Mouse (Mus musculus) left cerebral cortex, adult 18-20 months (tissue): ENCODE results near the gene Zfp791. TPM values are rescaled to one million over a fixed set of nuclear protein-coding genes. Genes with fewer than 3 reads are reported as not detected.
"Not testable (repeated sequence)": the region's sequence is repeated elsewhere in the genome, so short reads cannot be mapped to it uniquely, and the experiment has no call there.

Source experiments
- DNase-seq, 2 experiments: peaks; one replicate each; pipeline ENCODE4 v3.0.0; 2021 to 2022; ENCODE audit warnings: low spot score in 2 of 2, mixed read lengths in 1 of 2
- total RNA-seq, 2 experiments: library from RNA; stranded (reverse); gene quantifications; 2 replicates each; pipeline ENCODE4 v1.2.3; 2021

The Zfp791 gene
- total RNA-seq, 2 experiments from 2014 or later = 7.8 to 8.8 TPM

- peak; percentile 84 to 89 for DNase-seq
Observed at GRCm38 (mm10) chr8:85083108-85083813, 39.6 kb downstream of the Zfp791 start, which contains the start of gene Man2b1. TSS of gene Man2b1 (plus strand) at chr8:85083270.

GRCm38 (mm10) chr8:85082169-85082568 is 40.7 kb downstream of the Zfp791 start:
- DNase-seq = not testable (repeated sequence)

DNA sequence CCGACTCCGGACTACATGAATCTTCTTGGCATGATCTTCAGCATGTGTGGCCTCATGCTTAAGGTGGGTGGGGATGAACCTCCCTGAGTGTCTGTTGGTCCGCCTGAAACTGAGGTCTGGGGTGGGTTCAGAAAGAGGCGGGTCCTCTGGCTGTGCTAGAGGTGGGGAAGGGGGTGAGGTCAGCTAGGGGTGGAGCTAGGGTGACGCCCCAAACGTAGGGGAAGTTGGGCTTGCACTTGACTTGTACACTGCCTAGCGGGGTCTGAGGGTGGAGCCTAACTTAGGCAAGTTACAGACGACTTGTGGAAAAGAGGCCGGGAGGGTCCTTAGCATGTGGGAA is 41.7 kb downstream of the Zfp791 start, which contains the start of gene Wdr83:
Wdr83 (minus strand) TSS at position 91 of the 340 bp plus-strand sequence.
- no peak for DNase-seq

DNA sequence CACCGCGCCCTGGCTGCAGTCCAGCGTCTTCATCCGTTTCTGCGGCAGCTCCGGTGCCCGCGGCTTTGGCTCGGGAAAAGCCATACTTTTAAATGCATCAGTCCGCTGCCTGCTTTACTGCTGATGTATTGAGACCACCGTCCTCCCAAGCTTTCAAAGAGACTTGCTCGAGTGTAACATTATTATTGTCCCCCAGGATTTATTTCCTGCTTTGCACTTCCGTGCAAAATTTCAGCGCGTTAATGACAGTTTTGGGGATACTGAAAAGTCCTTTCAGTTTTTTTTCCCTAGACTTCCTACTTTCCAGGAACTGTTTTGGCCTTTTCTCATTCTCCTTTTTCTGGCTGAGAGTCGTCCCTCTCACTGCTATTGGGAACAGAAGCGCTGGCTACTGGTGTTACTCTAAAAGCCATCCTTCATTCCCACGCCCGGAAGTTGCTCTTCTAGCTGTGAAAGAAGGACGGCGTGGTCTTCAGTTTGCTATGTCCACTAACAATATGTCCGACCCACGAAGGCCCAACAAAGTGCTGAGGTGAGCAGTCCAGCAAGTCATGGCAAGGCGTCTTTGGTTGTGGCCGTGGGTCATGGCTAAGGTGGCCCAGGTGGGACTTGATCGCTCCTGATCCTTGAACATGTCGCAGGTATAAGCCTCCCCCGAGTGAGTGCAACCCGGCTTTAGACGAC is 42.2 kb downstream of the Zfp791 start, which contains the start of gene Wdr83os:
Wdr83os (plus strand) TSS at position 209 of the 684 bp plus-strand sequence.
- DNase-seq = peak; percentile 43 to 59

- peak in 1 of 2 experiments; percentile 34 for DNase-seq
Observed at GRCm38 (mm10) chr8:85080214-85080531, 42.7 kb downstream of the Zfp791 start.

DNA sequence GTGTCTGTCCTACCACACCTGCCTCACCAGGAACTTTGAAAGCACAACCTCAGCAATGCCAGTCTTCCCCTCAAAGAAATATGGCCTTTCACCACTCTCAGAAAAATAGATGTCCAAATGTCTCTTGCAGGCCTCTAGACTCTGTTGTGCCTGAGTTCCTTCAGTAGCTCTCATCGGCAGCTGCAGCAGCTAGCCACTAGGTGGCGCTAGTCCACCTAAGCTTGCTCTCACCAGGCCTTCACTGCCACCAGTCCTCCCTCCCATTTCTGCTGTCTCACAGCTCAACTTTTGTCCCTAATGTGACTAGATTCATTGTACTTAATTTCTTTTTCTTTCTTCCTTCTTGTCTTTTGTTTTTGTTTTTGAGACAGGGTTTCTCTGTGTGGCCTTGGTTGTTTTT is 45.9 kb downstream of the Zfp791 start:
- peak; percentile 81 to 84 for DNase-seq

DNA sequence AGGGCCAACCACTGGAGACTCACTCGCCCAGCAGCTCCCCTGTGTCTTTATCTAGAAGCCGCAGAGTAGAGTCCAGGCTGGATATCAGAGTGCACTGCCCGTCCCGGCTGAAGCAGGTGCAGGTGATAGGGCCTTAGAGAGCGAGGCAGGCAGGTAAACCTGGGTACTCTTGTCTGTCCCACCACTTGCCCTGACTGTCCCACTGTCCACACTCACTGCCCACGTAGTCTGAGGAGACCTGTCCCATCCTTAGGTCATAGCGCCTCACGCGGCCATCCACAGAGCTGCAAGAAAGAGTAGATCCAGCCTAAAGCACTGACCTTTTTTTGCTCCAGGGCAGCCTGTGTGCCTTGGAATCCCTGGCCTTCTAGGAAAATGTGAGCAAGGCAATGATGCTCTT is 46.9 kb downstream of the Zfp791 start:
- peak in 1 of 2 experiments; percentile 44 for DNase-seq

GRCm38 (mm10) chr8:85074617-85075016 is 48.3 kb downstream of the Zfp791 start:
- DNase-seq = no peak

DNA sequence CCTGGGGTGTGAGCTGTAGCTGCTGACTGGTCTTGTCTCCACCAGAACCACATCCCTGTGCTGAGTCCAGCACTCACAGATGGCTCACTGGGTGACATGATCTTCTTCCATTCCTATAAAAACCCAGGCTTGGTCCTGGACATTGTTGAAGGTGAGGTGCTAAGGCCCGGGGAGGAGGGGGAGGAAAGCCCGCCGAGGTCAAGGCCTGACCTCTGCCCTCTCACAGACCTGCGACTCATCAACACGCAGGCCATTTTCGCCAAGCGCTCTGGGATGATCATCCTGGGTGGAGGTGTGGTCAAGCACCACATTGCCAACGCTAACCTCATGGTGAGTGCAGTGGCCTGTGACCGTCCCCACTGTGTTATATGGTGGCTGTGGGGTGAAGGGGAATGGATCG is 48.7 kb downstream of the Zfp791 start:
- DNase-seq = no peak

DNA sequence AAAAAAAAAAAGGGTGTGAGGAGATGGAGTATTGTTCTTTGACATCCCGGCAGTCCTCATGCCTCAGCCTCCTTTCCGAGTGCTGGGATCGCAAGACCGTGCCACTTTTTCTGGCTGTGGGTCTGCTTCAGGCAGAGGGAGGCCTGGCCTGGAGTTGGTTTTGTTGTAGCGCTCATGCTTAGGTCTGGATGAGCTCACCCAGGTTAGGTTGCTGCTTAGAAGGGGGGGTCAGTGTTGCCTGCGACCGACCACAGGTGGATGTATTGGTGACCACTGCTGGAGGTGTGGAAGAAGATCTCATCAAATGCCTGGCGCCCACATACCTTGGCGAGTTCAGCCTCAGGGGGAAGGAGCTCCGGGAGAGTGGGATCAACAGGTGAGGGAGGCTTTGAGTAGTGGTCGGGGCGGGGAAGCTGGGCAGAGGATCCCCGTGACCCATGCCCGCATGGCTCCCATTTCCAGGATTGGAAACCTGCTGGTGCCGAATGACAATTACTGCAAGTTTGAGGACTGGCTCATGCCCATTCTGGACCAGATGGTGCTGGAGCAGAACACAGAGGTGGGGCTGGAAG is 49.8 kb downstream of the Zfp791 start:
- no peak for DNase-seq

GRCm38 (mm10) chr8:85072364-85072929 is 50.4 kb downstream of the Zfp791 start:
- peak in 1 of 2 experiments; percentile 40 for DNase-seq

DNA sequence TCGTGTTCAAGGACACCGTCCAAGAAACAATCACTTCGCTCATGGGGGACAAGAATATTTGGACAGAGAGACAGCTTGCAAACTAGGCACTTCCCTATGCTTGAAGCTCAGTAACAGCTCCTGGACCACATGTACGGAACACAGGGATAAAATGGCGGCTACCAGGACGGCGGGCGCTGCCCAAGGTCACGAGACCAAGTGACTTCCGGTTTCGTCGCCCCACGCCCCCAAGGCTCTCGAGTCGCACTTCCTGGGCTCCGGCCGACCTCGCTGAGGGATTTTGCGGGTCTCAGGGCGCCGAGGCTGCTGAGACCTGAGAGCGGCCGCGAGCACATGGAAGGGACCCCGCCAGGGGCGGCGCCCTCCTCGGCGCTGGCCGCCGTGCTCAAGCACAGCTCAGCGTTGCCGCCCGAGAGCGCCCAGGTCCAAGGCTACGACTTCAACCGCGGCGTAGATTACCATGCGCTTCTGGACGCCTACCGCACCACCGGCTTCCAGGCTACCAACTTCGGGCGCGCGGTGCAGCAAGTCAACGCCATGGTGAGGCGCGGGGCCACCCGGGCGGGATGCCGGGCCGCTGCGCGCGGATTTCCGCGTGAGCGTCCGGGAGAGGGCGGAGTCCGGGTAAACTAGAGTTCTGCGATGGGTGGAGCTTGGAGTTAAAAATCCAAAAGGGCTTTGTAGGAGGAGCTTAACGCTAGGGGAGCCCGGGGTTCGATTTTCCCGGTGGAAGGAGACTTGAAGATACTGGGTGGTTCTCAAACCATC is 51.2 kb downstream of the Zfp791 start, which contains the start of gene Dhps:
Dhps (plus strand) TSS at position 244 of the 768 bp plus-strand sequence.
- DNase-seq = peak; percentile 90 to 91

DNA sequence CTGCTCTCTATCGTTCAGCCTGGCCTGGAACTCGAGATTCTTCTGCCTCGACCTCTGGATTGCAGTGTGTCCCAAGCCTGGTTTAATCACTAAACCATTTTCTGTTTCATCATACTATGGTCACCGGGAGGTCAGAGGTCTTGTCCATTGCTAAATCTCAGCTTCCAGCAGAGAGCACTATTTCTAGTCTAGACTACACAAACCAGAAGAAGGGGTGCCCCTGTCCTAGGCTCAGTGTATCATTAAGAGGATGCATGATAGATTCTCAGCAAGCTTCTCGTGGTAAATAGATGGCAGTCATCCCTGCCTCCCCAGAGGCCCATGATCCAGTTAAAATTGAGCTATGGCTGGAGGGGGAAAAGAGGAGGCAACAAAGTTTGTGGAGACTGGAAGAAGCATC is 51.9 kb downstream of the Zfp791 start:
- no peak for DNase-seq

- no peak for DNase-seq
Observed at GRCm38 (mm10) chr8:85067982-85068381, 54.9 kb downstream of the Zfp791 start, which contains the start of gene Gm5741. TSS of gene Gm5741 (minus strand) at chr8:85067982.

DNA sequence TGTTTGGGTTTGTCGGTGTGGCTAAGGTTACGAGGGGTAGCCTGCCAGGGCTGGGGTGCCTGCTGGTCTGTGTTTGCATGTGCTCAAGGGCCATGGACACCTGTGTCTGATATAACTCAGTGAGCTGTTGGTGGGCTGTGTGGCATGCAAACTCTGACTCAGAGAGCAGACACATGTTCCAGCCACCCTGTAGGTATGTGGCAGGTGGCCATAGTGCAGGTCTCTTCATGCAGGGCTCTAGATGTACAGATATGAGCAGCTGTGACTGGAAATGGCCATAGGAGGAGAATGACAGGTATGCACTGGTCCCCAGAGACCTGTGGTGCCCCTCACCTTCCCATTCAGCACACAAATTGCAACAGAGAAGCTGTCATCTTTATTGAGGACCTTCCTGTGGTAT is 55.7 kb downstream of the Zfp791 start:
- no peak for DNase-seq

DNA sequence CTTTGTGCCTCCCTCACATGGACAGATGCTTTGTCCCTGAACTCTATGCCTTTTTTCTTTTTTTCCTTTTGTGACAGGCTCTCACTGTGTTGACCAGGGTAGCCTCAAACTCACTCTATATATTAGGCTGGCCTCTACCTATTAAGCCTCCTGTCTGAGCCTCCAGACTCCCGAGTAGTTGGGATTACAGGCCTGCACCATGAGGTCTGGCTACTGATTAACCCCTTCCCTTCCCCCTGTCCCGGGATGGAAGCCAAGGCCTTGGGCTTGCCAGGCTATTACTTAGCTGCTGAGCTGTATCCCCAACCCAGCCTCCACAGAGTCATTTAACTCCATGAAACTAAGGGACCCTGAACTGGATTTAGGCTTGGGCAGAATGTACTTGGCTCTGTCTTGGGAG is 57.7 kb downstream of the Zfp791 start:
- DNase-seq = no peak

GRCm38 (mm10) chr8:85062603-85063002 is 60.3 kb downstream of the Zfp791 start:
- no peak for DNase-seq

DNA sequence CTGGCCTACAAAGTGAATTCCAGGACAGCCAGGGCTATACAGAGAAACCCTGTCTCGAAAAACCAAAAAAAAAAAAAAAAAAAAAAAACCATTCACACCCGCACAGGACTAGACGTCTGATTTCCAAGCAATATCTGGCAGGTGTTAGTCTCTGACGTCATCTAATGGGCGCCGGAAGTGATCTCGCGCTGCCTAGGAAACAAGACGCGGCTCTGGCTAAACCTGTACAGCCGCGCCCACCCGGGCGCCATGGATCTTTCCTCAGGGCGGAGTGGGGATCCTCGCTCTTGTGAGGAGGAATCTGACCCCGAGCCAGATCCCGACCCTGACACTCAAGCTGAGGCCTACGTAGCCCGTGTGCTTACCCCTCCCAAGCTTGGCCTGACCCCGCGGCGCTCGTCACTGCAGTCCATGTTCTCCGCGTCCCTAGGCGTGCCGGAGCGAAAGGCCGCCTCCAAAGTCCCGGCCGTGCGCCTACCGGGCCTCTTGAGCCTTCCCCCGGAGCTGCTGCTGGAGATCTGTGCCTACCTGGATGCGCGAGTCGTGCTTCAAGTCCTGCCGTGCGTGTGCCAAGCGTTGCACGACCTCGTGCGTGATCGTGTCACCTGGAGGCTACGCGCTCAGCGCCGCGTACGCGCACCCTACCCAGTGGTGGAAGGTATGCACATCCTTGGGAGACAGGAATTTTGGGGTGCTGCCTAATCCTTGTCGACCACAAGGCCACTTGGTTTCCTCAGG is 62.8 kb downstream of the Zfp791 start, which contains the start of gene Fbxw9:
Fbxw9 (plus strand) TSS at position 177 of the 738 bp plus-strand sequence.
- DNase-seq = peak; percentile 93
